Mouse (Mus musculus): ENCODE data around the gene Tent2. TPM values are rescaled to one million over a fixed set of nuclear protein-coding genes. Genes with fewer than 3 reads are reported as not detected.

Gene Tent2
- polyA plus RNA-seq, 1 experiment from 2014 or later, result 35.2 TPM

DNA sequence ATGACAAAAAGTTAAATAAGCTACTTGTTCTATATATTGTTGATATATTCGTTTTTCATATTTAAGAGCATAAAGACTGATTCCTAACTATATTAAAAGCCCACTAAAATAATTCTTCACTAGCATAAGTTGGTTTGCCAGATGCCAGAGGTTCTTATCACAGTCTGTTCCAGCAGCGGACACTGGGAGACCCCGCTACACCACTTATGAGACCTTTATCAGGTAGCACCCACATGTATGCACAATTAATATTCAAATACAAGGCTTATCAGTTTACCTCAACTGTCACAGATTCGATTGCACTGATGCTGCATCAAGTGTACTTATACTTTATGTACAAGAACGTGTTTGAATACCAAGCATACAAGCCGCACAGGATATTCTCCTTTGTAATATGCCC is 33.9 kb downstream of the Tent2 start:
- Histone ChIP-seq H3K27ac (ENCODE audit: low read length) (no peak overlapping the region), H3K4me2 (replicated peaks; ENCODE audit: low read depth, low read length) (no peak overlapping the region), H3K27me3 (replicated peaks; ENCODE audit: insufficient read depth, low read length) (no peaks in the 10 kb centered on the region), H3K9ac (replicated peaks; ENCODE audit: low read depth) (no peak overlapping the region), H3K4me1 (ENCODE audit: insufficient read depth, low read depth, low read length) (no peaks in the 10 kb centered on the region), H3K4me3 (ENCODE audit: low read depth, low read length) (no peak overlapping the region), H3K36me3 (ENCODE audit: insufficient read depth, low read length) (peaks cover 3% of the 10 kb centered on the region; the same call in 1 of the 2 replicates), H3K9me3 (ENCODE audit: low read length) (no peaks in the 10 kb centered on the region)
- no peak for TF ChIP-seq EP300 (IDR thresholded peaks at IDR 0.05)
- 88% methylated on average over 6 of the region's 6 CpGs for WGBS
- DNase-seq (ENCODE audit: low spot score) (no peak), ATAC-seq (no peak)

DNA sequence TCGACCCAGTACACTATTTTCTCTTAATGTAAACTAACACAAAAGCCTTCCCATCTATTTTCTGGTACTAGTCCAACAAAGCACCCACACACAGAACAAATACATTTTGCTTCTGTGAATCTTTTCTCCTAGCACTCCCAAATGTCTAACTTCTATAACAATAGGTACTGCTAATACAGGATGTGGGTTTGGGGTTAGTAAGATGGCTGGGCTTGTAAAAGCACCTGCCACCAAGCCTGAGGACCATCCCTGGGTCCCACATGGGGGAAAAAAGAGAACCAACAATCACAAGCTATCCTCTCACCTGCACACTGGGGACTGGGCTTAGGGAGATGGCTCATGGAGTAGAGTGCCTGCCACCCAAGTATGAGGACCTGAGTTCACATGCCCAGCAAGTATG is 38.9 kb downstream of the Tent2 start:
- WGBS, result 80% methylated on average over 1 of the region's 1 CpGs
- no peak for ATAC-seq

DNA sequence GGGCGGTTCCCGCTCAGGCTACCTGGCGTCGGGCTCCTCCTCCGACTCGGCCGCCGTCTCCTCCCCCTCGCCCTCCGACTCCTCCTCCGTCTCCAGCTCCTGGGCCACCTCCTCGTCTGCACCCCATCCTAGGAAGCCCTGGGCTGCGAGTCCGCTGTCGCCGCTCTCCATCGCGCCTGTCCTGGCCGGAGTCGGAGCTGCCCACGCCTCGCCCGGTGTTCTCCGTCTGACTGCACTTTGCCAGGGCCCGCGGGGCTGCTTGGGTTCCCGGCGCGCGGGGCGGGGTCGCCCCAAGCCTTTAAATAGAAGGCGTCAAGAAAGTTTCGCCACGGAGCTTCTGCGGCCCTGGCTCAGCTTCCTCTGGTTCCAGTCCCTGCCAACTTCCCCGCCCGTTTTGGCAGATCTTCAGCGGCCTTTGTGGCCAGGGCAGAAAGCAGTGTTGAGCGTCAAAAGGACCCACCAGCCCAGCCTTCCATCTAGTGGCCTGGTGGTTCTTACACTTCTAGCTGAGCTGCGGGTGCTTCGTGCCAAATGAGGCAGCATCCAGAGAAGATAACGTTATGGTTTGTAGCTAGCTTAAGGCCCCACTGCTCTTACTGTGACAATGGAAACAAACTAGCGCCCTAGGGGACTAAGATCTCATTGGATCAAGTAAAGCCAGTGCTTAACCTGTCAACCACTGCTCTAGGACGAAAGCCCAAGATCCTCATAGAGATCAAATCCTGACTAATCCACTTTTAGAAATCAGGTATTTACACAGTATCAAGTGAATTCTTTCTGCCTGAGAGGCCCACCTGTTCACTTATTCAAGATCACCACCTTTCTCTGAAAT is 47.6 kb downstream of the Tent2 start, which contains the start of gene Cmya5:
TSS of gene Cmya5 (minus strand) at position 389 of the 832 bp plus-strand sequence.
- 0 out of 2 replicates have a peak, but pooled peaks cover 3% of the 10 kb centered on the region for H3K36me3 ChIP-seq (ENCODE audit: insufficient read depth, low read length)
- H3K9me3 ChIP-seq (ENCODE audit: low read length), result no peaks in the 10 kb centered on the region
- peak within 1 kb of the TSS; percentile 19; the same call in 1 of the 2 replicates for H3K9ac ChIP-seq (replicated peaks; ENCODE audit: low read depth)
- ATAC-seq (peak; percentile 94), DNase-seq (ENCODE audit: low spot score) (peak; percentile 92)
- peak within 1 kb of the TSS; percentile 53 for H3K4me3 ChIP-seq (ENCODE audit: low read depth, low read length)
- peak; percentile 65 for TF ChIP-seq CTCF (IDR thresholded peaks at IDR 0.05)
- TF ChIP-seq EP300 (IDR thresholded peaks at IDR 0.05), result no peak
- no peaks in the 10 kb centered on the region for H3K27me3 ChIP-seq (replicated peaks; ENCODE audit: insufficient read depth, low read length)
- WGBS, result 2% methylated on average over 38 of the region's 45 CpGs
- peak within 1 kb of the TSS; percentile 83 for H3K4me2 ChIP-seq (replicated peaks; ENCODE audit: low read depth, low read length)
- peaks cover 3% of the 10 kb centered on the region; the same call in 1 of the 2 replicates for H3K4me1 ChIP-seq (ENCODE audit: insufficient read depth, low read depth, low read length)
- H3K27ac ChIP-seq (ENCODE audit: low read length), result peak within 1 kb of the TSS; percentile 81

More for the DNA sequence above, 38.9 kb downstream of the Tent2 start:
- H3K27me3 ChIP-seq (replicated peaks; ENCODE audit: insufficient read depth, low read length), result no peaks in the 10 kb centered on the region
- H3K9ac ChIP-seq (replicated peaks; ENCODE audit: low read depth), result no peak overlapping the region
- no peak for TF ChIP-seq EP300 (IDR thresholded peaks at IDR 0.05)
- TF ChIP-seq CTCF (IDR thresholded peaks at IDR 0.05), result no peak
- H3K27ac ChIP-seq (ENCODE audit: low read length), result no peak overlapping the region
- H3K4me1 ChIP-seq (ENCODE audit: insufficient read depth, low read depth, low read length), result no peaks in the 10 kb centered on the region
- H3K4me3 ChIP-seq (ENCODE audit: low read depth, low read length), result no peak overlapping the region
- H3K9me3 ChIP-seq (ENCODE audit: low read length), result no peaks in the 10 kb centered on the region
- H3K36me3 ChIP-seq (ENCODE audit: insufficient read depth, low read length), result 0 out of 2 replicates have a peak, but pooled peaks cover 7% of the 10 kb centered on the region
- no peak for DNase-seq (ENCODE audit: low spot score)
- no peak overlapping the region for H3K4me2 ChIP-seq (replicated peaks; ENCODE audit: low read depth, low read length)

DNA sequence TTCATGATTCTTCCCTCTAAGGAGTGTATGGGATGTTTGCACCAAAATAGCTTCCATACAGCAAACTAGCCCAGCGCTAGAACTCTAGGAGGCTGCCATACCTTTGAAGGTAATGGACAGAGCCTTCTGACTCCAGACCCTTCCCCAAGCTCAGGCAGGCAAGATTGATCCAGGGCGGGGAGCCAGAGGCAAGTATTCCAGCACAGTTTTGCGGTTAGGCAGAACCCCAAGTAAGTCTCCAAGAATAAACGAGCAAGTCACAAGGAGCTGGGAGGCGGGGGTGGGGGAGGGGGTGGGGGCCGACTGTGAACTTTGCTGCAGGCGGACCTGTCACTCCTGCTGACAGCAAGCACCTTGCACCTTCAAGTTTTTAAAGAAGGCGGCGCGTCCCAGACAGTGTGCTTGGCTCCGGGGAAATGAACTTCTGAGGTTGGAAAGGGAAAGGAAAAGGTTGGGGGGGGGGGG is 48.3 kb downstream of the Tent2 start:
- WGBS, result 9% methylated on average over 11 of the region's 11 CpGs
- H3K36me3 ChIP-seq (ENCODE audit: insufficient read depth, low read length), result 0 out of 2 replicates have a peak, but pooled peaks cover 3% of the 10 kb centered on the region
- peaks cover 3% of the 10 kb centered on the region; the same call in 1 of the 2 replicates for H3K4me1 ChIP-seq (ENCODE audit: insufficient read depth, low read depth, low read length)
- H3K9ac ChIP-seq (replicated peaks; ENCODE audit: low read depth), result peak overlapping the region; percentile 19; the same call in 1 of the 2 replicates
- peak overlapping the region; percentile 81 for H3K27ac ChIP-seq (ENCODE audit: low read length)
- H3K4me3 ChIP-seq (ENCODE audit: low read depth, low read length), result peak overlapping the region; percentile 53
- DNase-seq (ENCODE audit: low spot score) (peak; percentile 16), ATAC-seq (peak; percentile 51)
- H3K4me2 ChIP-seq (replicated peaks; ENCODE audit: low read depth, low read length), result peak overlapping the region; percentile 83
- no peaks in the 10 kb centered on the region for H3K27me3 ChIP-seq (replicated peaks; ENCODE audit: insufficient read depth, low read length)
- TF ChIP-seq CTCF (IDR thresholded peaks at IDR 0.05), result no peak
- TF ChIP-seq EP300 (IDR thresholded peaks at IDR 0.05), result no peak
- H3K9me3 ChIP-seq (ENCODE audit: low read length), result no peaks in the 10 kb centered on the region

DNA sequence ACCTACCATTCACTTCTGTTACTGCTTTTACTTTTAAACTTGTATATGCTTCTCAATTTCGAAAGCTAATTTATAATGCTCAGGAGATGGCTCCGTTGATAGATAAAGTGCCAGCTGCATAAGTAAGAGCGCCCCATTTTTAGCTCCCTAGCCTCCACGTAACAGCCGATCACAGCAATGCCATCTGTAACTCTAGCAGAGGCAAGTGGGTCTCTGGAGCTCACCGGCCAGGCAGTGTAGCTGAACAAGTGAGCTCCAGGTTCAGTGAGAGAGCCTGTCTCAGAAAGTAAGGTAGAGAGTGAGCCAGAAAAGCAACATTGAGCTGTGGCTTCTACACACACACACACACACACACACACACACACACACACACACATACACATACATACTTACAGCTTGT is 51.0 kb downstream of the Tent2 start:
- TF ChIP-seq EP300 (IDR thresholded peaks at IDR 0.05) (no peak), CTCF (IDR thresholded peaks at IDR 0.05) (no peak)
- Histone ChIP-seq H3K4me1 (ENCODE audit: insufficient read depth, low read depth, low read length) (peaks cover 3% of the 10 kb centered on the region; the same call in 1 of the 2 replicates), H3K9me3 (ENCODE audit: low read length) (no peaks in the 10 kb centered on the region), H3K4me2 (replicated peaks; ENCODE audit: low read depth, low read length) (no peak overlapping the region), H3K36me3 (ENCODE audit: insufficient read depth, low read length) (no peaks in the 10 kb centered on the region), H3K27ac (ENCODE audit: low read length) (no peak overlapping the region), H3K9ac (replicated peaks; ENCODE audit: low read depth) (no peak overlapping the region), H3K27me3 (replicated peaks; ENCODE audit: insufficient read depth, low read length) (no peaks in the 10 kb centered on the region), H3K4me3 (ENCODE audit: low read depth, low read length) (no peak overlapping the region)
- no peak for ATAC-seq
- DNase-seq (ENCODE audit: low spot score), result no peak
- WGBS, result 90% methylated on average over 6 of the region's 6 CpGs

DNA sequence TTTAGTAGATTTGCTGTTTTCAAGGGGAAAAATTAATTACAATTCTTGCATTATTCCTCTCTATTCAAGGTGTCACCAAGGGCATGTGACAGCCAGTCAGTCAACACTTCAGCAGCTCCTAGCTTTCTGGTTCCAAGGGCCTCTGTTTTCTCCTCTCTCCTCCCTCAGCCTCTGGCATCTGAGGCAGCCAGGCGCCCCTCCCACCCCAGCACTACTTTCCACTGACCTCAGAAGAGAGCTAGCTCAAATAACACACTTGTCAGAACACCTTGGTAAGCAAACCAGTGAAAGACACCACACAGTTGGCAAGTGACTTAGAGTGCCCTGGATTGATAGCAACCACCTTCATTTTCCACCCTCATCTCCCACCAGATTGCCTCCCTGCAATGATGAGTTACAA is 54.1 kb downstream of the Tent2 start:
- ATAC-seq (peak; percentile 91), DNase-seq (ENCODE audit: low spot score) (peak; percentile 69)
- Histone ChIP-seq H3K36me3 (ENCODE audit: insufficient read depth, low read length) (no peaks in the 10 kb centered on the region), H3K27ac (ENCODE audit: low read length) (no peak overlapping the region), H3K4me3 (ENCODE audit: low read depth, low read length) (no peak overlapping the region), H3K9me3 (ENCODE audit: low read length) (no peaks in the 10 kb centered on the region), H3K4me2 (replicated peaks; ENCODE audit: low read depth, low read length) (no peak overlapping the region), H3K4me1 (ENCODE audit: insufficient read depth, low read depth, low read length) (no peaks in the 10 kb centered on the region), H3K9ac (replicated peaks; ENCODE audit: low read depth) (no peak overlapping the region), H3K27me3 (replicated peaks; ENCODE audit: insufficient read depth, low read length) (no peaks in the 10 kb centered on the region)
- peak; percentile 32; the same call in 1 of the 2 replicates for TF ChIP-seq EP300 (IDR thresholded peaks at IDR 0.05)
- TF ChIP-seq CTCF (IDR thresholded peaks at IDR 0.05), result no peak
- 44% methylated on average over 1 of the region's 1 CpGs for WGBS

Measured in lung, postnatal 0 days (tissue).